Comparison of ENCODE assay signal across 25 mouse cellular contexts in genomic region chr2:131721631-131722545, GRCm38 (mm10).
DNase-seq lines count a peak whose midpoint lies in the region; ATAC-seq and TF ChIP-seq lines count a peak whose summit lies in the region.
"Had no signal": no experiment of that assay in that cellular context is flagged by ENCODE, and none has a peak within 500 bp of the region (broad histone marks: within the 10 kb centered on the region; RNA-seq: fewer than 3 reads in every experiment).

No protein-coding gene starts in this region.

- WGBS in liver, adult 2 months, result 89% methylated on average over 6 of the region's 6 CpGs
- WGBS in liver, embryonic 12.5 days (ENCODE audit: insufficient replicate concordance), result 61% methylated on average over 6 of the region's 6 CpGs
- WGBS in hindbrain, embryonic 12.5 days, result 91% methylated on average over 6 of the region's 6 CpGs

- H3K36me3 ChIP-seq in liver, adult 2 months (ENCODE audit: control insufficient read depth, insufficient read depth, low read length), result no peaks in the 10 kb centered on the region
- H3K36me3 ChIP-seq in liver, embryonic 12.5 days, result no peaks in the 10 kb centered on the region
- H3K36me3 ChIP-seq in hindbrain, embryonic 12.5 days, result no peaks in the 10 kb centered on the region
- H3K36me3 ChIP-seq: embryonic facial prominence, embryonic 12.5 days; G1E; heart, embryonic 10.5 days; intestine, embryonic 15.5 days; limb, embryonic 13.5 days; midbrain, embryonic 12.5 days had no signal

- TF ChIP-seq CTCF in liver, adult 2 months (IDR thresholded peaks at IDR 0.05; ENCODE audit: low read depth, low read length), result no peak

- H3K27ac ChIP-seq in liver, adult 2 months (replicated peaks; ENCODE audit: insufficient read depth, low read depth, low read length), result no peak overlapping the region
- no peak overlapping the region for H3K27ac ChIP-seq in liver, embryonic 12.5 days
- no peak overlapping the region for H3K27ac ChIP-seq in hindbrain, embryonic 12.5 days
- H3K27ac ChIP-seq: embryonic facial prominence, embryonic 12.5 days; heart, embryonic 10.5 days; intestine, embryonic 15.5 days; limb, embryonic 13.5 days; liver, embryonic 14.5 days; midbrain, embryonic 12.5 days had no signal

- intact Hi-C loops in heart, postnatal 25 days (cut with DNase I), result no loop called here

- no peak for TF ChIP-seq POLR2A in liver, adult 2 months (IDR thresholded peaks at IDR 0.05; ENCODE audit: extremely low read depth, insufficient read depth, low read length)

- ATAC-seq in liver, embryonic 12.5 days, result no peak
- ATAC-seq in hindbrain, embryonic 12.5 days (ENCODE audit: low FRiP score), result no peak
- ATAC-seq: forebrain, embryonic 14.5 days; hindbrain, embryonic 16.5 days; intestine, embryonic 15.5 days had no signal

- peak; percentile 77 for DNase-seq in heart, adult 11 months
- no peak for DNase-seq in heart, postnatal 25 days (ENCODE audit: low spot score)
- DNase-seq in liver, adult 2 months (ENCODE audit: extremely low read depth, low read depth, low spot score), result peak; percentile 2
- peak; percentile 59 for DNase-seq in adrenal gland, postnatal 14 days
- no peak for DNase-seq in urinary bladder, postnatal 36 days (ENCODE audit: low spot score in 2 of 2)
- DNase-seq in T-cell, adult 2 months (ENCODE audit: low spot score), result no peak
- DNase-seq: B cell, adult 2 months; cerebellum, adult 11-12 months; cerebellum, postnatal 14 days; kidney, postnatal 4 days; lung, embryonic 14.5 days; right cerebral cortex, postnatal 25 days; thymus, postnatal 25 days had no signal

- no peaks in the 10 kb centered on the region for H3K4me1 ChIP-seq in liver, adult 2 months (ENCODE audit: control insufficient read depth, insufficient read depth, low read length)
- H3K4me1 ChIP-seq in liver, embryonic 12.5 days, result no peaks in the 10 kb centered on the region
- H3K4me1 ChIP-seq in hindbrain, embryonic 12.5 days, result no peaks in the 10 kb centered on the region
- H3K4me1 ChIP-seq: embryonic facial prominence, embryonic 12.5 days; heart, embryonic 10.5 days; intestine, embryonic 15.5 days; limb, embryonic 13.5 days; midbrain, embryonic 12.5 days had no signal

- H3K9me3 ChIP-seq in liver, embryonic 12.5 days (replicated peaks), result no peaks in the 10 kb centered on the region
- H3K9me3 ChIP-seq in hindbrain, embryonic 12.5 days (replicated peaks), result peaks cover 29% of the 10 kb centered on the region
- H3K9me3 ChIP-seq: G1E; intestine, embryonic 15.5 days had no signal

- no peak overlapping the region for H3K9ac ChIP-seq in liver, adult 2 months (ENCODE audit: low read depth, low read length)
- H3K9ac ChIP-seq in liver, embryonic 12.5 days, result no peak overlapping the region
- no peak overlapping the region for H3K9ac ChIP-seq in hindbrain, embryonic 12.5 days
- H3K9ac ChIP-seq: embryonic facial prominence, embryonic 12.5 days; intestine, embryonic 15.5 days; limb, embryonic 13.5 days; liver, embryonic 14.5 days; lung, embryonic 14.5 days; midbrain, embryonic 12.5 days had no signal

- no peaks in the 10 kb centered on the region for H3K79me2 ChIP-seq in liver, adult 2 months (ENCODE audit: control insufficient read depth, insufficient read depth, low read length)

- H3K4me2 ChIP-seq in liver, embryonic 12.5 days, result no peak overlapping the region
- no peak overlapping the region for H3K4me2 ChIP-seq in hindbrain, embryonic 12.5 days (replicated peaks)
- H3K4me2 ChIP-seq: embryonic facial prominence, embryonic 12.5 days; intestine, embryonic 15.5 days; limb, embryonic 13.5 days; lung, embryonic 14.5 days; midbrain, embryonic 12.5 days had no signal

- H3K4me3 ChIP-seq in liver, adult 2 months (ENCODE audit: insufficient read depth, low read depth, low read length), result no peak overlapping the region
- no peak overlapping the region for H3K4me3 ChIP-seq in liver, embryonic 12.5 days
- no peak overlapping the region for H3K4me3 ChIP-seq in hindbrain, embryonic 12.5 days
- H3K4me3 ChIP-seq: embryonic facial prominence, embryonic 12.5 days; erythroblast, embryonic 14.5 days; heart, embryonic 10.5 days; intestine, embryonic 15.5 days; limb, embryonic 13.5 days; midbrain, embryonic 12.5 days had no signal

- H3K27me3 ChIP-seq in liver, adult 2 months (ENCODE audit: control insufficient read depth, insufficient read depth, low read length), result no peaks in the 10 kb centered on the region
- no peaks in the 10 kb centered on the region for H3K27me3 ChIP-seq in liver, embryonic 12.5 days (replicated peaks)
- H3K27me3 ChIP-seq in hindbrain, embryonic 12.5 days, result no peaks in the 10 kb centered on the region
- H3K27me3 ChIP-seq: embryonic facial prominence, embryonic 12.5 days; intestine, embryonic 15.5 days; limb, embryonic 13.5 days; midbrain, embryonic 12.5 days had no signal

Comparison
In these comparisons a context has a peak if more than half of its experiments do, and no peak if none do; other contexts are left out.
1. DNase-seq: peak in heart, adult 11 months (single experiment), liver, adult 2 months (single experiment) and adrenal gland, postnatal 14 days (single experiment); none in heart, postnatal 25 days (single experiment), urinary bladder, postnatal 36 days (0 of 2) and T-cell, adult 2 months (single experiment).